Mouse (Mus musculus) midbrain, embryonic 15.5 days (tissue): Measurements from ENCODE around the gene Zswim1. TPM values are rescaled to one million over a fixed set of nuclear protein-coding genes. Genes with fewer than 3 reads are reported as not detected.
"Not testable (repeated sequence)": the region's sequence is repeated elsewhere in the genome, so short reads cannot be mapped to it uniquely, and the experiment has no call there.

Experiments used
- ATAC-seq: fragments of 200-750 bp; cut with Nextera tagmentation; replicated peaks from 2 replicates; pipeline ENCODE4 v1.8.0; 2017; ENCODE audit warnings: moderate TSS enrichment
- H3K27ac ChIP-seq: fragments of 300-500 bp; sonication (generic); 2 replicates; pipeline ENCODE4 v1.5.1; 2015; ENCODE audit warnings: mild to moderate bottlenecking, inconsistent platforms
- H3K27me3 ChIP-seq: fragments of 300-500 bp; sonication (generic); replicated peaks from 2 replicates; pipeline ENCODE4 v1.6.1; 2015; ENCODE audit warnings: inconsistent platforms
- H3K36me3 ChIP-seq: fragments of 300-500 bp; sonication (generic); replicated peaks from 2 replicates; pipeline ENCODE4 v1.6.1; 2015; ENCODE audit warnings: inconsistent platforms
- H3K4me1 ChIP-seq: fragments of 300-500 bp; sonication (generic); 2 replicates; pipeline ENCODE4 v1.6.1; 2015; ENCODE audit warnings: inconsistent platforms
- H3K4me2 ChIP-seq: fragments of 300-500 bp; sonication (generic); 2 replicates; pipeline ENCODE4 v1.6.1; 2015; ENCODE audit warnings: inconsistent platforms, mild to moderate bottlenecking, moderate library complexity
- H3K4me3 ChIP-seq: fragments of 300-500 bp; sonication (generic); 2 replicates; pipeline ENCODE4 v1.5.1; 2015; ENCODE audit warnings: mild to moderate bottlenecking, inconsistent platforms
- H3K9ac ChIP-seq: fragments of 300-500 bp; sonication (generic); 2 replicates; pipeline ENCODE4 v1.6.1; 2015; ENCODE audit warnings: mild to moderate bottlenecking, inconsistent platforms
- H3K9me3 ChIP-seq: fragments of 300-500 bp; sonication (generic); 2 replicates; pipeline ENCODE4 v1.6.1; 2016; ENCODE audit warnings: inconsistent platforms
- WGBS: fragments of 180-500 bp; shearing (Covaris S2); methylation state at CpG from one replicate; pipeline ENCODE4 v1.1.7; 2015; ENCODE audit warnings: mixed read lengths; 5-methylcytosine and 5-hydroxymethylcytosine counted together
- polyA plus RNA-seq: library from polyadenylated mRNA; unstranded; fragments of >200 nt; fragmentation: Nextera tagmentation; extraction: Ambion mirVana; gene quantifications from 2 replicates; pipeline ENCODE4 v1.2.1, GENCODE M21; 2015

Gene Zswim1
- polyA plus RNA-seq, 1 experiment from 2014 or later: 28.3 TPM

GRCm38 (mm10) chr2:164834531-164834930, 12.0 kb downstream of the Zswim1 start:
- no peaks in the 10 kb centered on the region for H3K27me3 ChIP-seq
- H3K9ac ChIP-seq: peak overlapping the region; percentile 75
- peaks cover 26% of the 10 kb centered on the region for H3K4me1 ChIP-seq
- peak overlapping the region; percentile 100 for H3K4me2 ChIP-seq
- no peaks in the 10 kb centered on the region for H3K9me3 ChIP-seq
- no peak overlapping the region for H3K27ac ChIP-seq
- no peak for ATAC-seq
- H3K4me3 ChIP-seq: peak overlapping the region; percentile 64
- H3K36me3 ChIP-seq: 0 out of 2 replicates have a peak, but pooled peaks cover 10% of the 10 kb centered on the region
- WGBS: 42% methylated on average over 8 of the region's 8 CpGs

GRCm38 (mm10) chr2:164835164-164835563, 12.7 kb downstream of the Zswim1 start:
- ATAC-seq: no peak
- H3K36me3 ChIP-seq: 0 out of 2 replicates have a peak, but pooled peaks cover 10% of the 10 kb centered on the region
- peaks cover 26% of the 10 kb centered on the region for H3K4me1 ChIP-seq
- H3K4me2 ChIP-seq: peak overlapping the region; percentile 100
- WGBS: 90% methylated on average over 4 of the region's 4 CpGs
- H3K9me3 ChIP-seq: no peaks in the 10 kb centered on the region
- peak overlapping the region; percentile 64; the same call in 1 of the 2 replicates for H3K4me3 ChIP-seq
- no peak overlapping the region for H3K27ac ChIP-seq
- H3K9ac ChIP-seq: no peak overlapping the region
- no peaks in the 10 kb centered on the region for H3K27me3 ChIP-seq

DNA sequence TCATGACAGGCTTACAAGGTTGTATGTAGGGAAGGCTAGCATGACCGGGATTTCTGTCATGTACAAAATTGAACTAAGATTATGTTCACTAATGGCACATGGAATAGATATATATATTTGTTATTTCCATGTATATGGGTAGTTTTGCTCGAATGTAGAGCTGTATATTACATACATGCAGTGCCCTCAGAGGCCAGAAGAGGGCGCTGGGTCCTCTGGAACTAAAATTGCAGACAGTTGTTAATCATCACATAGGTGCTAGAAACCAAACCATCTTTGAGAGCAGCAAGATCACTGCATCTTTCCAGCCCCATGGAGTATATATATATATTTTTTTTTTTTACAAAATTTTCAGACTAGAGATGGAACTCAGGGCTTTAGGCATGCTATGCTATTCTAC, 23.3 kb downstream of the Zswim1 start:
- no peak for ATAC-seq
- H3K4me3 ChIP-seq: no peak overlapping the region
- H3K4me2 ChIP-seq: no peak overlapping the region
- H3K9ac ChIP-seq: no peak overlapping the region
- no peaks in the 10 kb centered on the region for H3K36me3 ChIP-seq
- H3K27me3 ChIP-seq: no peaks in the 10 kb centered on the region
- H3K4me1 ChIP-seq: no peaks in the 10 kb centered on the region
- H3K9me3 ChIP-seq: no peaks in the 10 kb centered on the region
- WGBS: 57% methylated on average over 3 of the region's 3 CpGs
- H3K27ac ChIP-seq: no peak overlapping the region

DNA sequence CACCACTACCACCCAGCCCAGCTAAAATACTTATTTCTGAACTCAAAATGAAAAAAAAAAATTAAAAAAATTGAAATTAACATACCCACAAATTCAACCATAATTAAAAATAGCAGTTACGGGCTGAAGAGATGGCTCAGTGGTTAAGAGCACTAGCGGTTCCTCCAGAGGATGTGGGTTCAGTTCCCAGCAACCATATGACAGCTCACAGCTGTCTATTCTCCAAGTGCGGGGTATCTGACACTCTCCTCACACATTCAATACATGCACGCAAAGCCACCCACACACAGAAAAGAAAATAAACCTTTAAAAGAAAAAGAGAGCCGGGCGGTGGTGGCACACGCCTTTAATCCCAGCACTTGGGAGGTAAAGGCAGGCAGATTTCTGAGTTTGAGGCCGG, 27.6 kb downstream of the Zswim1 start:
- H3K27ac ChIP-seq: no peak overlapping the region
- H3K9ac ChIP-seq: no peak overlapping the region
- ATAC-seq: no peak
- no peak overlapping the region for H3K4me2 ChIP-seq
- no peaks in the 10 kb centered on the region for H3K27me3 ChIP-seq
- no peaks in the 10 kb centered on the region for H3K4me1 ChIP-seq
- WGBS: 87% methylated on average over 8 of the region's 8 CpGs
- no peak overlapping the region for H3K4me3 ChIP-seq
- H3K36me3 ChIP-seq: no peaks in the 10 kb centered on the region
- no peaks in the 10 kb centered on the region for H3K9me3 ChIP-seq

DNA sequence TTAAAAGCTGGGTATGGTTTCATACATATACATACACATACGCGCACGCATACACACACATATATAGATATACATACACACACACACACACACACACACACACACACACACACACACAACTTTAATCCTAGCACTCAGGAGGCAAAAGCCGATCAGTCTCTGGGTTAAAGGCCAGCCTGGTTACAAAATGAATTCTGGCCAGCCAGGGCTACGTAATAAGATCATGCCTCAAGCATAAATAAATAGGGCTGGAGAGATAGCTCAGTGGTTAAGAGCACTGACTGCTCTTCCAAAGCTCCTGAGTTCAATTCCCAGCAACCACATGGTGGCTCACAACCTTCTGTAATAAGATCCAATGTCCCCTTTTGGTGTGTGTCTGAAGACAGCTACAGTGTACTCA, 33.1 kb downstream of the Zswim1 start:
- peaks cover 38% of the 10 kb centered on the region for H3K27me3 ChIP-seq
- not testable (repeated sequence) for H3K27ac ChIP-seq, H3K36me3 ChIP-seq, H3K4me2 ChIP-seq, ATAC-seq, H3K9me3 ChIP-seq, H3K9ac ChIP-seq
- peak overlapping the region; percentile 45; the same call in 1 of the 2 replicates for H3K4me3 ChIP-seq
- H3K4me1 ChIP-seq: peaks cover 22% of the 10 kb centered on the region
- WGBS: 74% methylated on average over 5 of the region's 5 CpGs

- no peaks in the 10 kb centered on the region for H3K9me3 ChIP-seq
- peak overlapping the region; percentile 95 for H3K4me2 ChIP-seq
- H3K36me3 ChIP-seq: no peaks in the 10 kb centered on the region
- H3K27ac ChIP-seq: no peak overlapping the region
- peak; percentile 57; the same call in 1 of the 2 replicates for ATAC-seq
- peak overlapping the region; percentile 42 for H3K9ac ChIP-seq
- peaks cover 42% of the 10 kb centered on the region for H3K27me3 ChIP-seq
- under 1% methylated on average over 42 of the region's 42 CpGs for WGBS
- H3K4me1 ChIP-seq: peaks cover 22% of the 10 kb centered on the region
- peak overlapping the region; percentile 45 for H3K4me3 ChIP-seq
Measured at GRCm38 (mm10) chr2:164856309-164857100, 34.0 kb downstream of the Zswim1 start.

DNA sequence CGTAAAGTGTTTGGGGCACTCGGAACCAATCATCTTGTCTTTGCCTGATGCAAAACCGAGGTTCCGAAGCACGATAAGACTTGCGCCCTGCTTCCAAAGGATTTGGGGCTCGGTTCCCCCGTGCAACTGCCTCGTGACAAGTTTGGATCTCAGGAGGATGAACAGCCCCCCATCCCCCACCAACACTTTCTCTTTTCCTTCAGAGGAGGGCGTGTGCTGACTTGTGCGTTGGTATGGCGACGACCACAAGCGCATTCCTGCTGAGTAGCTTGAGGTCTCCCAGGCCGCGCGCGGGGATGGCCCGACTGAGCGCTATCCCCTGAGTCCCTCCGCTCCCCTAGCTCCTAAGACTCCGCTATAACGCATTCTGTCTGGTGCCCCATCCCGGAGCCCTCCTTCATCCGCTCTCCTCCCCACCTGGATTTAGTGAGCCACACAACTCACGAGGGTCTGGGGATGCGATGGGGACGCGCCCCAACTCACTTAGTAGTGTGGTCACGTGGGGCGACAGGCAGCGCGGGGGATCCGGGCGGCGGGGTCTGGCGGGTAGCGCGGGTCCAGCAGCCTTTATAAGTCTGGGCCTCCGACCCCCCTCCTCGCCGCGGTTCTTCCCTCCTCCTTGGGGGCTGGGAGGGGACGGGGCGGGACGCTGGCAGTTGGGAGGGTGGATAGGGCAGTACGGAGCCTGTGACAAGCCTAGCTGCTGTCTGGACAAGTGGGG, 34.8 kb downstream of the Zswim1 start, which contains the start of gene Pltp:
Gene Pltp, minus strand, starts transcription at position 611 of the 721 bp plus-strand sequence.
- peak; percentile 78 for ATAC-seq
- no peaks in the 10 kb centered on the region for H3K36me3 ChIP-seq
- peak within 1 kb of the TSS; percentile 45 for H3K4me3 ChIP-seq
- peak within 1 kb of the TSS; percentile 95 for H3K4me2 ChIP-seq
- under 1% methylated on average over 47 of the region's 47 CpGs for WGBS
- H3K9me3 ChIP-seq: no peaks in the 10 kb centered on the region
- H3K4me1 ChIP-seq: peaks cover 22% of the 10 kb centered on the region
- peaks cover 42% of the 10 kb centered on the region for H3K27me3 ChIP-seq
- peak within 1 kb of the TSS; percentile 60 for H3K27ac ChIP-seq
- peak within 1 kb of the TSS; percentile 42 for H3K9ac ChIP-seq

DNA sequence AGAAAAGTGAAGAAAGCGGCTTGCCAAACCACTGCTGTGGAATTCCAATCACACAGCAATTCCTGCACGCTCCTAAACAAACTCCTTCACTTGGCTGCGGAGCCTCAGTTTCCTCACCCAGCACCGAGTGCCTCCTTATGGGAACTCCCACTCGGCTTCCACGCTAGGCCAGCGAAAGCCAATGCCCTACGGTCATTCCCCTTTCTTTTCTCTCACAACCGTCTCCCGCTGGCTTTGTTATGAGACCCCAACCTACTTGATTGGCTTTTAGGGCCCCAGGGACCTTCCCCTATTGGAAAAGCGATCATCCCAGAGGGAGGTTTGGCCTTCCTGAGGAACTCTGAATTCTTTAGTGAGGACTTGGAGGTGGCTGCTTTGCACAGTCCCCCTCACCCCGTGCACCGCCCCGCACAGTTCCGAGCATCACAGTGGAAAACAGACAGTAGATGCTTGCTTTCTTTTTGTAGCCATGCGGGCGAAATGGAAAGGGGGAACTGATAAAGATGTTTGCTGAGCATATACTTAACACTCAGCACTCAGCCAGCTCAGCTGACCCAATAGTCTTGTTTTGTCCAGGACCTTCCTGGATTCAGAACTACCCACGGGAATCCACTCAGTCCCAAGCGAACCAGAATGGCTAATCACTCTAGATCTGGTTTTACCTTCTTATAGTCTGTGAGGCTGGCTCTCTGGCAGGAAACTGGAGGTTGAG, 35.5 kb downstream of the Zswim1 start:
- Histone ChIP-seq H3K4me2 (peak overlapping the region; percentile 95), H3K9me3 (no peaks in the 10 kb centered on the region), H3K9ac (peak overlapping the region; percentile 42; the same call in 1 of the 2 replicates), H3K4me1 (peaks cover 22% of the 10 kb centered on the region), H3K4me3 (peak overlapping the region; percentile 45), H3K27me3 (peaks cover 42% of the 10 kb centered on the region), H3K36me3 (no peaks in the 10 kb centered on the region), H3K27ac (peak overlapping the region; percentile 60)
- 2% methylated on average over 19 of the region's 19 CpGs for WGBS
- ATAC-seq: no peak

DNA sequence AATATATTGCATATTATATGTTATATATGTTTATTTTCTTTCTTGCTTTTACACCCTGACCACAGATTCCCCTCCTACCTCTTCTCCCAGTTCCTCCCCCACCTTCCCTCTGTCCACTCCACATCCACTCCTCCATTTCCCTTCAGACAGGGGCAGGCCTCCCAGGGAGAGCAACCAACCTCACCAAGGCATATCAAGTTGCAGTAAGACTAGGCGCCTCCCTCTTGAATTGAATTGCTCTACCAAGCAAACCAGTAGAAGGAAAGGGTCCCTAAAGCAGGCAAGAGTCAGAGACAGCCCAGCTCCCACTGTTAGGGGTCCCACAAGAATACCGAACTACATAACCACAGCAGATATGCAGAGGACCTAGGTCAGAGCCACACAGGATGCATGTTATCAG, 36.7 kb downstream of the Zswim1 start:
- ATAC-seq: no peak
- Histone ChIP-seq H3K4me3 (no peak overlapping the region), H3K4me2 (no peak overlapping the region), H3K27ac (no peak overlapping the region), H3K36me3 (no peaks in the 10 kb centered on the region), H3K27me3 (peaks cover 42% of the 10 kb centered on the region), H3K9ac (no peak overlapping the region), H3K9me3 (no peaks in the 10 kb centered on the region), H3K4me1 (peaks cover 22% of the 10 kb centered on the region)
- 61% methylated on average over 2 of the region's 2 CpGs for WGBS

GRCm38 (mm10) chr2:164859640-164860432, 37.4 kb downstream of the Zswim1 start:
- Histone ChIP-seq H3K36me3 (no peaks in the 10 kb centered on the region), H3K27me3 (peaks cover 42% of the 10 kb centered on the region), H3K4me1 (peaks cover 22% of the 10 kb centered on the region), H3K4me2 (no peak overlapping the region), H3K4me3 (no peak overlapping the region), H3K27ac (no peak overlapping the region), H3K9me3 (no peaks in the 10 kb centered on the region), H3K9ac (no peak overlapping the region)
- no peak for ATAC-seq
- 65% methylated on average over 9 of the region's 9 CpGs for WGBS

DNA sequence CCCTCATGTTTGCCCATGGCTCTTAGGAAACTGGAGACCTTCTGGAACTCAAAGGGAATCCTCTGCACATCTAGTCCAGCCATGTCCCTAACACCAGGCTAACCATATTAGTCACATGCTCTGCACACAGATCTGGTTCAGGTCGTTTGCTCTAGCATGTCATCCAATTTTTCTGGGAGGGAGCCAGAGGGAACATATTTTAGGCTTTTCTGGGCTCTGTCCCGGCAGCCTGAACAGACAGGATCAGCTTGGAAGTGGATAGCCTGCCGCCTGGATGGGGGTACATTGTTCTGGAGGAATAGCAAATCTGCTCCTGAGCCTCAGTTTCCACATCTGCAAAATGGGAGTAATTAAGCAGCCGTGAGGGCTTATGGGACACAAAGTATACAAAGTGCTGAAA, 38.6 kb downstream of the Zswim1 start:
- H3K4me3 ChIP-seq: no peak overlapping the region
- peaks cover 35% of the 10 kb centered on the region for H3K27me3 ChIP-seq
- no peaks in the 10 kb centered on the region for H3K36me3 ChIP-seq
- H3K4me2 ChIP-seq: no peak overlapping the region
- no peaks in the 10 kb centered on the region for H3K9me3 ChIP-seq
- no peak for ATAC-seq
- WGBS: 75% methylated on average over 4 of the region's 4 CpGs
- H3K9ac ChIP-seq: no peak overlapping the region
- peaks cover 22% of the 10 kb centered on the region for H3K4me1 ChIP-seq
- no peak overlapping the region for H3K27ac ChIP-seq
